Mouse (Mus musculus) T-helper 1 cell (primary cell): ENCODE results near the gene Trpm3.

Source experiments
- in situ Hi-C: fragments of 300-600 bp; cut with MboI, MseI; formaldehyde crosslinking; loops from one replicate; pipeline ENCODE4 v1.15.1; 2025; ENCODE audit warnings: high pct_unique_total_duplicates

Trpm3 gene

DNA sequence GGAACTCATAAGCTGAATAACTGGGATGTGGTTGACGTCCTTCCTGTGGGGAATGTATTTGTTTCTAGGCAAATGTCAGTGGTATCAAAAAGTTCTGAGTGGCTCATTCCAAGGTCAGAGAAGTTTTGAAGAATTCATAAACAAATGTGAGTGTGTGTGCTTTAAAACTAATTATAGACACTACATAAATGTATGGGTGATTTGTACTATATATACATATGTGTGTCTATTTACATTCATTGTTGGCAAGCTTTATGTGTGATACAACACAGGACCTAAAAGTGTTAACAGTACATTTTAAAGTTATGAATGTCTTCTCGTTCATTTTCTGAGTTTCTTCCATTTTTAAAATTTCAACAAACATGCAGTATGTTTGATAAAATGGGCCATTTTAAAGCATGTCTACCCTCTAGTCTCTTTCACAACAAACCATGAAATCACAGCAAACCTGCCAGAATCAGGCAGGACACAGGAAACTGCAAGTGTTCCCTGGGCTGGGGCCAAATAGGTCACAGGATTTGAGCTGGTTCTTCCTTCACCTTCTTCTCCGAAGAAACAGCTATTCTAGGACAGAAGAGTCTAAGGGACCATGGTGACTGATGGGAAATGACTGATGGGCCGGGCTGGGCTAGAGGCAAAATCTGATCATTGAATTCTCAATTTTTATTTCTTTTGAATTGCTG is 334.3 kb downstream of the Trpm3 start:
- in situ Hi-C loops: no loop called here

DNA sequence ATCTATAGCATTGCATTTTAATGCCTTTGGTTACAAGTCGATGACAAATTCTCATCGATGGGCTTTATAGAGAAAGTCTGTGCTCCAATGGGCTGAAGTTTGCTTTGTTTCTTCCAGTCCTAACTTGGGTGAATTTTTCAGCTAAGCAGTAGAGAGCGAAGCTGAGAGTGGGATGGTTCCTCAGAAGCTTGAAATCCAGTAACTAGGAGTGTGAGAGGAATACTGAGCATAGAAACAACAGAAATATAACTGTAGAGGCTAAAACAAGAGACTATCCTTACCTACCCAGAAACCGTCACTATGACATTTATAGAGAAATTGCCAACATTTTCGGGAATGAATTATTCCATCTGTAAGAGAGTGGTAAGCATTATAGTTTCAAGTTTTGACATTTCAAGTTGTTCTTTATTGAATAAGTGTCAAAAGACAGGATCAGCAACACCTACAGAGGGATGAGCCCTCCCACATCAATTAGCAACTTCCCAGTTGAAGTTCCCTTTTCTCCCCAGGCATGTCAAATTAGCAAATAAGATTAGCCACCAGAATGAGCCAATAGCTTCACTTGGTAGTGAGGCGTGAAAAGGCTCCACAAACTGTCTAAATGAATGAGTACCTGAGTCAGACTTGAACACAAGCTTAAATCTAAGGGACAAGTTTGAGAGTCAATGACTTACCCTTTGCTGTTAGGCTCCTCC is 339.6 kb downstream of the Trpm3 start:
- in situ Hi-C loops: no loop called here

- in situ Hi-C loops: no loop called here
These were observed 364.6 kb downstream of the Trpm3 start for GRCm38 (mm10) chr19:22503469-22503868.

DNA sequence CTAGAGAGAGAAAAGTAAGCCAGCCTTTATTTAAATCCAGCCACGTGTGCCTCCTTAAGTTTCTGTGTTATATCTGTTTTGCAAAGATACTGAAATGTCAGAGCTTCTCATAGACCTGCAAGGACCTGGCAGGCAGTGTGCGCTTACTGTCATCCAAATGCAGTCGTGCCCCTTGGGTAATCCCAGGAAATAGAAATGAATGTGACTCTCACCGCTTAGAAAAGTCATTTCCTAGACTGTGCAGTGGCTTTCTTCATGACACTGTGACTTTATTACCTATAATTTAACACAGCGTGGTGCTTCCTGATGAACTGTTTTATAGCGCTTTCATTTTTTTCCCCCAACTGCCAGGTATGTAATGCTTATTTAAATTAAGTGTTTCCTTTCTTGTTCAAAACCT is 379.7 kb downstream of the Trpm3 start:
- in situ Hi-C loops: no loop called here

- in situ Hi-C loops: no loop called here
These were observed 389.1 kb downstream of the Trpm3 start for GRCm38 (mm10) chr19:22527944-22528343.

- in situ Hi-C loops: no loop called here
These were observed 404.3 kb downstream of the Trpm3 start for GRCm38 (mm10) chr19:22542990-22543709.

DNA sequence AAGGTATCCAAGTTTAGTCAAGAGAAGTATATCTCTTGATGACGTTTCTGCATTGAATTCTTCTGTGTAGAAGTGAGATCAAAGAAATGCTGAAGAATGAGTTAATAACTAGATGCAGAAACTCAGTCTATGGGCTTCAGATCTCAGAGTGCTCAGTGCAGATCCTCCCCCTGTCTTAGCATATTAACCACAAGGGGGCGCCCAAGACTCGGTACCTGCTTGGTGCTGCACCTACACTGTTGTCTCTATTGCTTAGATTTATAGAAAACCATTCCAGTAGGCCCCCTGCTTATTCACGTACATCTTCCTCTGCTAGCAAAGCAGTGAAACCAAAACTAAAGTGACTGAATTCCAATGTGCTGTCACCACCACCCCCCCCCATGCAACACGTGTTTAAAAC is 413.3 kb downstream of the Trpm3 start:
- in situ Hi-C loops: no loop called here

DNA sequence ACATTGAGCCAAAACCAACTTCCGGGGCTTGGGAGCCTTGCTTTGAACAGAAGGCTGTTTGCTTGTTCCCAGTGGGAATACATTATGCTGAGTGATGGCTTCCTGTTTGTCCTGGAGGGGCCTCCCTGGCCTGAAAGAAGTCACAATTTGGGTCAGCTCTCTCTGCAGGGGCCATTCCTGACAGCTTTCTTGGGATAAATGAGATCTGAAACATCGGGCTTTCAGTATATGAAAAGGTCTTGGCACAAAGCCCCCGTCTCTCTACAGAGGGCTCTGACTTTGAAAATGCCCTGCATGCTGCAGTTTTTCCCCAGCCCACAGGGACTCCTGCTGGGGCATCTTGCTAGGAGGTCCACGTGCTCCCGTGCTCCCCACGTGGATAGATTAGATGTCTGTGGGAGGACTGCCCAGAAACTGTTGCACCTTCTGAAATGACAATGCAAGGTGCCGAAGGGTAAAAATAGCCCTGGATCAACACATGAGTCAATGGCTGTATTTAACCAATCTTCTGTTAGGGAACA is 415.6 kb downstream of the Trpm3 start:
- in situ Hi-C loops: no loop called here

DNA sequence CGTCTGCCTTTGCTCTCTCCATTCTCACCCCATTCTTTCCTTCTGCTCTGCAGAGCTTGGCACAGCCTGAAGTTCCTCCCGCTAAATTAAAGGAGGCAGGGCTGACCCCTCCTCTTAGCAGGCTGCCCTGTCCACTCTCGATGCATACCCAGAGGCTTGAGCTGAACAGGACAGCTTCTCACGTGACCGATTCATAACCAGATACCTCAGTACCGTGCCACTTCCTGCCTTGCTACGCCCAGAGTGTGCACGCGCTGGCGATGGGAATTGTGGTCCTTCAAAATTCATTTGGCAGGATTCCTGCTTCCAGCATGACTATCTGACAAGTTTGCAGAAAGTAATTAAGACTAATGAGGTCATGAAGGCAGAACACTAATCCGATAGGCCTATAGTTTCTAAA is 433.6 kb downstream of the Trpm3 start:
- in situ Hi-C loops: no loop called here

DNA sequence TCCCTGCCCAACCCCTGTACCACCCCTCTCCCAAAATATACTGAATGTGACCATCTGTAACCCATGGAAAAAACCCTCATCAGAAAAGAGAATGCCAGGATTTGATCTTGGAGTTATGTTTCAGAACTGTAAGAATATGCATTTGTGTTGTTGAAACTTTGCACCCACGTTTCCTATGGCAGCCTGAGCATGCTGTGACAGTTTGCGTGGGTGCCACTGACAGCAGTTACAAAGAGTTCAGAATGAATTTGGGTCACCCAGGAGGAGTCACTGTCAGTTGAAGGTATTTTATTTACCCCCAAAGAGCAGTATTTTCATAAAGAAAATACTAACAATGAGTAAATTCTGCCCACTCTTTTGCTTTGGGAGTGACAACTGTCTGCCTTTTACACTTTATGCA is 434.0 kb downstream of the Trpm3 start:
- in situ Hi-C loops: no loop called here

DNA sequence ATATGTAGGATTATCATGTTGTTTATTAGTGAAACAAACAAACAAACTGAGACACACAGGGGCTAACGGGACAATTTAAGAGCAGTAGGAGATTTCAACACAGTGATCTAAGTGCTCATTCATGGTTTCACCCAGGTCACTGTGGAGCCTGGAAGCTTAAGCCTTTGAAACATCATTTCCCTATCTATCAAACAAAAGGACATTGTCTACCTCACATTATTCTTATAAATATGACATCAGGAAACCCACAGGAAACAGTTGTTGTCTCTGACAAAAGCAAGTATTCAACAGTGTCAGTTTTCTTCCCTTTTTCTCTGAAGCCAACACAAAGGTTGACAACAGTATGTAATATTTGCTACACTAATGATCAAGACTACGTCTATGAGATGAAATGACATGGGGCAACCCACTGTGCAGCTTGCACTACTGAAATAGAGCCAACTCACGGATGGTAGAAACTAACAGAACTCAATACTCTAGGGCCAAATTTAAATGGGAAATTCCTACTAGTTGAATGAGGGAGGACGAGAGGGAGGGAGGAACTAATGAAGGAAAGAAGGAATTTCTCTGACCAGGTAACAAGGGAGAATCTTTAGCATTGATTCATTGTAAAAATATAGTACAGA is 443.4 kb downstream of the Trpm3 start:
- in situ Hi-C loops: no loop called here

DNA sequence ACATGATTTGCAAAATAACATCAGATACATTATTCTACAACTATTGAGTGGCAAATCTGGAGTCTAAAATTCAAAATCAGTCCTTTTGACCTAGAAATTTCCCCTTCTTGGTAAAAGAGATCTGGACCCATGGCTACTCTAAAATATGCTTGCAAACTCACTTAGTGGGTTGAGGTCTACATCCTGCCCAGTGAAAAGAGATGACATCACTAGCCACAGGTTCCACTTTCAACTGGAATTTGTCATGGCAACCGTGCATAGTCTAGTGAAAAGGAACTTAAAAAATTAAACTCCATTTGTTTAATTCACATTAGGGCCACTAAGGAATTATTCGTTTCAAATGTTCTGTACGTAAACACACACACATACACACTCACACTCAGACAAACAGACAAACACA is 455.6 kb downstream of the Trpm3 start:
- in situ Hi-C loops: no loop called here

DNA sequence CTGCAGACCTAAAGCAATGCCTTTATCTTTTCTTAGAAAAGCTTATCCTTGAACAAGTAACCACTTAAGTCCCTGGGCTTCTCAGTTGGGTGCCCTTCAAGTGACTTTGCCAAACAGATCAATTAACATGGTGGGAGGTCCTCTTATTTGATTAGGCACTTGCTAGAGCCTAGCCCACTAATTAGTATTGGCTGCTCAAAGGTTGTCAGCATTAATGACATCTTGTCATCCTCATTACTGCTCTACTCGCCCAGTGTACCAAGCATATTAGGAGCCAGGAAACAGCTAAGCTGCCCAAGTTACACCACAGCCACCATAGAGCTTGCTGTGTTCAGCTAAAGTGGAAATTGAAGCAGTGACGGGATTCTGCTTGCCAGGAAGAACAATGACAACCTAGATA is 456.4 kb downstream of the Trpm3 start:
- in situ Hi-C loops: no loop called here

GRCm38 (mm10) chr19:22596715-22597114 is 457.9 kb downstream of the Trpm3 start:
- in situ Hi-C loops: no loop called here

DNA sequence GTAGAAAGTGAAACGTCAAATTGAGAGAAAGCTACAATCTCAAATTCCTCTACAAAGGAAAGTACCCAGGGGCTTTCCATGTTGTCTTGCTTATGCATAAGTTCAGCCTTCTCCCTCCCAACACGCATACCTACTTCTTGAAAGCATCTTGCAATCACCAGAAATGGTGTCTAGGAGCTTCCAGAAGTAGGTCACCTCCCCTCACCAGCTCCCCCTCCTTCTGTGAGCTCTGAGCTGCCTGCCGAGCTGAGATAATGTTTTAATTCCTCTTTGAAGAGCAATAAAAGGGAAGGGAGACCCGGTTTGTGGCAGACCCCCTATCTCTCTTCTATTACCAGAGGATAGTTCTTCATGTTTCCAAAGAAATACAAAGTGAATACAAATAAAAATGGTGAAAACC is 465.5 kb downstream of the Trpm3 start:
- in situ Hi-C loops: no loop called here

DNA sequence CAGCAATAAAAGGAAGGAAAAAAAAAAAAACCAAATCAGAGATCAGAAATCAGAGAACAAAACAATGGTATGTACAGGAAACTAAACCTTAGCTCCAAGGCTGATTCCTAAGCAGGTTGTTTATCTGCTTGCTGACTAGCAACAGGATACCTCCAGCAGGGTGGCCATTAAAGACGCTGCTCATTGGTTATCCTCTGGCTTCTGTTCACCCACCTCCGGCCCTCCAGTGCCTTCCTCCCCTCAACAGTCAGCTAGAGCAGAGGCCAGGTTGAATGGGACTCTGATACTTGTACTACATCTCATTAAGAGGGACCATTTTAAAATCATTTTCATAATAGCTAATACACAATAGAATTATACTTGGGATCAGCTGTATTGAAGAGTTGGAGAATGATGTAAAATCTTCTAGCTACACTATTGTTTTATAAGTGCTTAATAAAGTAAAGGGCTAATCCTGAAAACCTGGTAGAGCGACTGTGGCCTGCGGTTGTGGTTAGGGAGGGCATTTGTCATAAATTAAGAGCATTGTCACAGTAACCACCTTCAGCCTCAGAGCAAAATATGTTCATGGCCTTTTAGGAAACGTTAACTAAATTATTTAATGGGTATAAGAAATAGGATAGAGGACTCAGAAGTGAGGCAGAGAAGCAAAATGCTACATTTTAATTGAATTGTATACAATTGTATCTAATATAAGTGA is 469.3 kb downstream of the Trpm3 start:
- in situ Hi-C loops: no loop called here

- in situ Hi-C loops: no loop called here
These were observed 472.8 kb downstream of the Trpm3 start for GRCm38 (mm10) chr19:22611621-22612020.

GRCm38 (mm10) chr19:22615367-22615766 is 476.5 kb downstream of the Trpm3 start:
- in situ Hi-C loops: loop anchor here (5.0 kb wide), 1 partner anchor 47 kb away; no protein-coding TSS in a partner anchor

GRCm38 (mm10) chr19:22624801-22625513 is 486.1 kb downstream of the Trpm3 start:
- in situ Hi-C loops: no loop called here

GRCm38 (mm10) chr19:22628878-22629277 is 490.0 kb downstream of the Trpm3 start:
- in situ Hi-C loops: no loop called here

DNA sequence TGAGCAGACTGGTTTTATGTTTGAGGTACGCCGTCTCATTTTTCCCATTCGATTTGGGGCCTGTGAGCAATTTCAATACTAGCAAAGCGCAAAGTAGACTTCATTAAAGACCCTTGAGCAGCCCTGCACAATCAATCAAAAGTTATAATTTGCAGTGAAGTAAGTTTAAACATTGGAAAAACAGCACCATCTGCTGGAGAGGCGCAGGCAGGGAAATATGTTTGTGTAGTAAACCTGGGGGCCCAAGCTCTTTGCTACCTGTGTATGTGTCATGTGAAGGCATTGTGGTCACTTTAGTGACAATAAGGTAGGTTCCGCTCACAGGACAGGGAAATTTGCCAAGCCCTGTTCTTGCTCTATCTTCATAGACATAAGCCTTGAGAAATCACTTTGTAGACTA is 492.5 kb downstream of the Trpm3 start:
- in situ Hi-C loops: no loop called here
